Comparison of ENCODE assay signal across 36 mouse cellular contexts in genomic region chr3:59248031-59248430, GRCm38 (mm10). TPM values are rescaled to one million over a fixed set of nuclear protein-coding genes. Genes with fewer than 3 reads are reported as not detected.
"Had no signal": no experiment of that assay in that cellular context is flagged by ENCODE, and none has a peak within 500 bp of the region (broad histone marks: within the 10 kb centered on the region; RNA-seq: fewer than 3 reads in every experiment).

No protein-coding gene starts in this region.

- H3K4me3 ChIP-seq: heart, adult 2 months; heart, embryonic 10.5 days; heart, embryonic 12.5 days; hindbrain, embryonic 10.5 days; hindbrain, embryonic 12.5 days; intestine, embryonic 15.5 days; layer of hippocampus, adult 2 months; left cerebral cortex, adult 2 months; limb, embryonic 10.5 days; limb, embryonic 12.5 days; liver, embryonic 13.5 days; liver, embryonic 15.5 days had no signal

- H3K4me1 ChIP-seq: heart, embryonic 10.5 days; hindbrain, embryonic 10.5 days; hindbrain, embryonic 12.5 days; intestine, embryonic 15.5 days; limb, embryonic 10.5 days; limb, embryonic 12.5 days; liver, embryonic 13.5 days; liver, embryonic 15.5 days had no signal

- ATAC-seq: hindbrain, embryonic 16.5 days; inflammation-experienced regulatory T-cells, adult 6 months; intestine, embryonic 15.5 days; intestine, postnatal 0 days had no signal

- H3K27me3 ChIP-seq: heart, embryonic 12.5 days; hindbrain, embryonic 12.5 days; intestine, embryonic 15.5 days; limb, embryonic 12.5 days; liver, embryonic 13.5 days; liver, embryonic 15.5 days had no signal

- H3K4me2 ChIP-seq: heart, embryonic 12.5 days; hindbrain, embryonic 12.5 days; hindbrain, embryonic 14.5 days; intestine, embryonic 15.5 days; limb, embryonic 12.5 days; liver, embryonic 11.5 days; liver, embryonic 13.5 days; liver, embryonic 15.5 days had no signal

- DNase-seq: gastrocnemius, postnatal 14 days; gastrocnemius, postnatal 36 days; heart, adult 11 months; heart, adult 2 months; heart, postnatal 10 days; heart, postnatal 4 days; kidney, adult 18-20 months; kidney, adult 8-10 months; kidney, postnatal 10 days; kidney, postnatal 25 days; kidney, postnatal 4 days; liver; liver, embryonic 13.5 days had no signal

- H3K36me3 ChIP-seq: heart, embryonic 10.5 days; heart, embryonic 12.5 days; hindbrain, embryonic 10.5 days; hindbrain, embryonic 12.5 days; intestine, embryonic 15.5 days; limb, embryonic 10.5 days; limb, embryonic 12.5 days; liver, embryonic 13.5 days; liver, embryonic 15.5 days had no signal

- H3K27ac ChIP-seq: heart, adult 2 months; heart, embryonic 10.5 days; hindbrain, embryonic 10.5 days; hindbrain, embryonic 12.5 days; hindbrain, embryonic 14.5 days; intestine, embryonic 15.5 days; layer of hippocampus, adult 2 months; left cerebral cortex, adult 2 months; limb, embryonic 10.5 days; limb, embryonic 12.5 days; liver, embryonic 13.5 days; liver, embryonic 15.5 days had no signal

- H3K9me3 ChIP-seq: heart, embryonic 10.5 days; heart, embryonic 12.5 days; hindbrain, embryonic 10.5 days; hindbrain, embryonic 12.5 days; intestine, embryonic 15.5 days; limb, embryonic 10.5 days; limb, embryonic 12.5 days; liver, embryonic 13.5 days; liver, embryonic 15.5 days had no signal

- H3K9ac ChIP-seq: heart, embryonic 12.5 days; hindbrain, embryonic 12.5 days; hindbrain, embryonic 14.5 days; intestine, embryonic 15.5 days; limb, embryonic 12.5 days; liver, embryonic 13.5 days; liver, embryonic 15.5 days had no signal

RNA-seq across cellular contexts. Expression of gene Gpr87, which starts 53.1 kb away (rescaled TPM):
- total RNA-seq: gastrocnemius, adult 18-20 months; gastrocnemius, adult 8-10 months; gastrocnemius, postnatal 14 days; gastrocnemius, postnatal 36 days; heart, adult 2 months; heart, postnatal 10 days; heart, postnatal 25 days; heart, postnatal 4 days; layer of hippocampus, adult 2 months; layer of hippocampus, postnatal 10 days; layer of hippocampus, postnatal 25 days; left cerebral cortex, adult 2 months; left cerebral cortex, postnatal 14 days; left cerebral cortex, postnatal 36 days had no signal
- polyA plus RNA-seq: heart, adult 2 months; heart, embryonic 14.5 days; hindbrain, embryonic 12.5 days; hindbrain, embryonic 14.5 days; inflammation-experienced regulatory T-cells, adult 6 months; intestine, embryonic 15.5 days; intestine, postnatal 0 days; liver, embryonic 11.5 days; liver, embryonic 13.5 days; liver, embryonic 15.5 days had no signal
